Mouse (Mus musculus): ENCODE results near the gene Dusp7. TPM values are rescaled to one million over a fixed set of nuclear protein-coding genes. Genes with fewer than 3 reads are reported as not detected.

Gene Dusp7
- polyA plus RNA-seq, 1 experiment from 2014 or later: 9.2 TPM

- H3K4me1 ChIP-seq: no peaks in the 10 kb centered on the region
- no peaks in the 10 kb centered on the region for H3K9me3 ChIP-seq
- H3K4me2 ChIP-seq (replicated peaks): no peak overlapping the region
- H3K36me3 ChIP-seq: no peaks in the 10 kb centered on the region
- H3K4me3 ChIP-seq: no peak overlapping the region
- no peaks in the 10 kb centered on the region for H3K27me3 ChIP-seq
- WGBS: 82% methylated on average over 10 of the region's 10 CpGs
- H3K9ac ChIP-seq (replicated peaks): no peak overlapping the region
- no peak for ATAC-seq (replicated peaks)
- H3K27ac ChIP-seq (replicated peaks): no peak overlapping the region
Observed at GRCm38 (mm10) chr9:106356323-106356844, 12.0 kb upstream of the Dusp7 start.

GRCm38 (mm10) chr9:106357167-106357566 lies 11.3 kb upstream of the Dusp7 start:
- no peak for ATAC-seq (replicated peaks)
- Histone ChIP-seq H3K27me3 (no peaks in the 10 kb centered on the region), H3K4me2 (replicated peaks) (no peak overlapping the region), H3K9me3 (no peaks in the 10 kb centered on the region), H3K9ac (replicated peaks) (no peak overlapping the region), H3K27ac (replicated peaks) (no peak overlapping the region), H3K4me1 (no peaks in the 10 kb centered on the region), H3K4me3 (no peak overlapping the region), H3K36me3 (no peaks in the 10 kb centered on the region)
- 86% methylated on average over 3 of the region's 3 CpGs for WGBS

- no peak overlapping the region for H3K4me2 ChIP-seq (replicated peaks)
- H3K9me3 ChIP-seq: no peaks in the 10 kb centered on the region
- no peaks in the 10 kb centered on the region for H3K4me1 ChIP-seq
- no peak for ATAC-seq (replicated peaks)
- H3K4me3 ChIP-seq: no peak overlapping the region
- no peak overlapping the region for H3K27ac ChIP-seq (replicated peaks)
- 39% methylated on average over 6 of the region's 6 CpGs for WGBS
- no peak overlapping the region for H3K9ac ChIP-seq (replicated peaks)
- H3K36me3 ChIP-seq: no peaks in the 10 kb centered on the region
- no peaks in the 10 kb centered on the region for H3K27me3 ChIP-seq
Observed at GRCm38 (mm10) chr9:106359297-106359696, 9.1 kb upstream of the Dusp7 start.

GRCm38 (mm10) chr9:106361140-106361539 lies 7.3 kb upstream of the Dusp7 start:
- Histone ChIP-seq H3K4me3 (no peak overlapping the region), H3K27ac (replicated peaks) (no peak overlapping the region), H3K9me3 (no peaks in the 10 kb centered on the region), H3K9ac (replicated peaks) (no peak overlapping the region), H3K36me3 (no peaks in the 10 kb centered on the region), H3K27me3 (no peaks in the 10 kb centered on the region), H3K4me2 (replicated peaks) (no peak overlapping the region), H3K4me1 (no peaks in the 10 kb centered on the region)
- 87% methylated on average over 6 of the region's 6 CpGs for WGBS
- ATAC-seq (replicated peaks): no peak

- WGBS: 83% methylated on average over 7 of the region's 7 CpGs
- no peak for ATAC-seq (replicated peaks)
- Histone ChIP-seq H3K4me1 (peaks cover 20% of the 10 kb centered on the region), H3K36me3 (no peaks in the 10 kb centered on the region), H3K4me2 (replicated peaks) (no peak overlapping the region), H3K27ac (replicated peaks) (no peak overlapping the region), H3K9ac (replicated peaks) (no peak overlapping the region), H3K9me3 (no peaks in the 10 kb centered on the region), H3K27me3 (no peaks in the 10 kb centered on the region), H3K4me3 (no peak overlapping the region)
Observed at GRCm38 (mm10) chr9:106365333-106365732, 3.1 kb upstream of the Dusp7 start.

GRCm38 (mm10) chr9:106366188-106366587 lies 2.2 kb upstream of the Dusp7 start:
- Histone ChIP-seq H3K27me3 (no peaks in the 10 kb centered on the region), H3K4me1 (peaks cover 28% of the 10 kb centered on the region), H3K36me3 (no peaks in the 10 kb centered on the region), H3K9me3 (no peaks in the 10 kb centered on the region), H3K27ac (replicated peaks) (no peak overlapping the region), H3K9ac (replicated peaks) (no peak overlapping the region), H3K4me3 (no peak overlapping the region), H3K4me2 (replicated peaks) (no peak overlapping the region)
- WGBS: 44% methylated on average over 1 of the region's 1 CpGs
- no peak for ATAC-seq (replicated peaks)

GRCm38 (mm10) chr9:106367001-106367400 lies 1.4 kb upstream of the Dusp7 start:
- no peaks in the 10 kb centered on the region for H3K27me3 ChIP-seq
- H3K36me3 ChIP-seq: no peaks in the 10 kb centered on the region; the same call in 1 of the 2 replicates
- ATAC-seq (replicated peaks): no peak
- H3K4me1 ChIP-seq: peaks cover 36% of the 10 kb centered on the region
- peak overlapping the region; percentile 71 for H3K4me3 ChIP-seq
- no peaks in the 10 kb centered on the region for H3K9me3 ChIP-seq
- H3K9ac ChIP-seq (replicated peaks): peak overlapping the region; percentile 43
- peak overlapping the region; percentile 98 for H3K4me2 ChIP-seq (replicated peaks)
- 26% methylated on average over 5 of the region's 5 CpGs for WGBS
- H3K27ac ChIP-seq (replicated peaks): peak overlapping the region; percentile 97

GRCm38 (mm10) chr9:106367592-106368111 lies 780 bp upstream of the Dusp7 start:
- Histone ChIP-seq H3K27me3 (no peaks in the 10 kb centered on the region), H3K9me3 (no peaks in the 10 kb centered on the region), H3K9ac (replicated peaks) (peak overlapping the region; percentile 87), H3K4me1 (peaks cover 40% of the 10 kb centered on the region), H3K36me3 (peaks cover 4% of the 10 kb centered on the region; the same call in 1 of the 2 replicates), H3K4me3 (peak overlapping the region; percentile 71), H3K4me2 (replicated peaks) (peak overlapping the region; percentile 98), H3K27ac (replicated peaks) (peak overlapping the region; percentile 97)
- ATAC-seq (replicated peaks): peak; percentile 94
- under 1% methylated on average over 34 of the region's 36 CpGs for WGBS

- Histone ChIP-seq H3K27me3 (no peaks in the 10 kb centered on the region), H3K4me3 (peak overlapping the region; percentile 71), H3K4me1 (peaks cover 40% of the 10 kb centered on the region), H3K9me3 (no peaks in the 10 kb centered on the region), H3K4me2 (replicated peaks) (peak overlapping the region; percentile 98), H3K36me3 (peaks cover 13% of the 10 kb centered on the region), H3K9ac (replicated peaks) (peak overlapping the region; percentile 87), H3K27ac (replicated peaks) (peak overlapping the region; percentile 97)
- WGBS: under 1% methylated on average over 58 of the region's 72 CpGs
- ATAC-seq (replicated peaks): peak; percentile 21; the same call in 1 of the 2 replicates
Observed at GRCm38 (mm10) chr9:106368831-106369501, 534 bp downstream of the Dusp7 start.

- Histone ChIP-seq H3K27me3 (no peaks in the 10 kb centered on the region), H3K4me1 (peaks cover 40% of the 10 kb centered on the region), H3K27ac (replicated peaks) (no peak overlapping the region), H3K36me3 (peaks cover 15% of the 10 kb centered on the region), H3K4me3 (peak overlapping the region; percentile 71), H3K9ac (replicated peaks) (peak overlapping the region; percentile 87), H3K9me3 (no peaks in the 10 kb centered on the region), H3K4me2 (replicated peaks) (peak overlapping the region; percentile 98)
- ATAC-seq (replicated peaks): no peak
- WGBS: 7% methylated on average over 11 of the region's 11 CpGs
Observed at GRCm38 (mm10) chr9:106369801-106370485, 1.5 kb downstream of the Dusp7 start.

GRCm38 (mm10) chr9:106370620-106371383 lies 2.4 kb downstream of the Dusp7 start:
- H3K9me3 ChIP-seq: no peaks in the 10 kb centered on the region
- no peaks in the 10 kb centered on the region for H3K27me3 ChIP-seq
- peak overlapping the region; percentile 71 for H3K4me3 ChIP-seq
- peaks cover 15% of the 10 kb centered on the region for H3K36me3 ChIP-seq
- H3K4me1 ChIP-seq: peaks cover 40% of the 10 kb centered on the region
- 0 out of 2 replicates have a peak overlapping the region, but pooled peaks have one; percentile 87 for H3K9ac ChIP-seq (replicated peaks)
- 86% methylated on average over 30 of the region's 30 CpGs for WGBS
- H3K27ac ChIP-seq (replicated peaks): no peak overlapping the region
- ATAC-seq (replicated peaks): no peak
- H3K4me2 ChIP-seq (replicated peaks): peak overlapping the region; percentile 98

- Histone ChIP-seq H3K9me3 (no peaks in the 10 kb centered on the region), H3K4me2 (replicated peaks) (peak overlapping the region; percentile 98; the same call in 1 of the 2 replicates), H3K27ac (replicated peaks) (no peak overlapping the region), H3K4me3 (no peak overlapping the region), H3K9ac (replicated peaks) (no peak overlapping the region), H3K36me3 (peaks cover 15% of the 10 kb centered on the region), H3K4me1 (peaks cover 40% of the 10 kb centered on the region), H3K27me3 (no peaks in the 10 kb centered on the region)
- no peak for ATAC-seq (replicated peaks)
- 76% methylated on average over 6 of the region's 6 CpGs for WGBS
Observed at GRCm38 (mm10) chr9:106371384-106371671, 2.9 kb downstream of the Dusp7 start.

Data from forebrain, embryonic 15.5 days (tissue).